Mouse (Mus musculus) megakaryocyte-erythroid progenitor cell, adult 5-6 weeks (primary cell): ENCODE data around the gene Gm29609. TPM values are rescaled to one million over a fixed set of nuclear protein-coding genes. Genes with fewer than 3 reads are reported as not detected.
"Not testable (repeated sequence)": the region's sequence is repeated elsewhere in the genome, so short reads cannot be mapped to it uniquely, and the experiment has no call there.

Experiments used
- ATAC-seq: replicated peaks from 2 replicates; pipeline ENCODE4 v1.8.0; 2016; ENCODE audit warnings: mild to moderate bottlenecking, inconsistent platforms; ENCODE audit not compliant: severe bottlenecking, poor library complexity, low FRiP score, low TSS enrichment
- total RNA-seq, 2 experiments: library from RNA; stranded (forward) in 1 of 2; stranded (reverse) in 1 of 2; fragments of 200-1000, 215-1000 nt in 1 of 2; fragments of >200 nt in 1 of 2; fragmentation: Nextera tagmentation in 1 of 2; gene quantifications; 2 replicates each; pipeline ENCODE4 v1.2.3; 2014 to 2017

Gene Gm29609
- total RNA-seq (2014; fragmentation: Nextera tagmentation) (1.1 and 1.4 TPM in 2 replicates), total RNA-seq (2017) (1.3 TPM in 1 of 2 replicates, not detected in the other)

- peak; percentile 89 for ATAC-seq
These were observed at the start of gene Gm29609, which contains the start of gene Gtf3c2 for GRCm38 (mm10) chr5:31179766-31180630. Gene Gm29609 (minus strand): TSS chr5:31179911. Gene Gtf3c2 (minus strand): TSS chr5:31180144.

- ATAC-seq, result no peak
These were observed 46.9 kb upstream of the Gm29609 start for GRCm38 (mm10) chr5:31226641-31227040.

- ATAC-seq, result no peak
These were observed 43.0 kb upstream of the Gm29609 start for GRCm38 (mm10) chr5:31222696-31223095.

- 0 out of 2 replicates have a peak, but pooled peaks have one; percentile 42 for ATAC-seq
These were observed 41.7 kb upstream of the Gm29609 start for GRCm38 (mm10) chr5:31221304-31221945.

- ATAC-seq, result peak; percentile 90
These were observed 41.0 kb upstream of the Gm29609 start, which contains the start of gene Ppm1g for GRCm38 (mm10) chr5:31220448-31221303. Gene Ppm1g (minus strand): TSS chr5:31220687.

- peak; percentile 24; the same call in 1 of the 2 replicates for ATAC-seq
These were observed 40.3 kb upstream of the Gm29609 start for GRCm38 (mm10) chr5:31219911-31220447.

GRCm38 (mm10) chr5:31219474-31219873 lies 39.8 kb upstream of the Gm29609 start:
- no peak for ATAC-seq

- 0 out of 2 replicates have a peak, but pooled peaks have one; percentile 27 for ATAC-seq
These were observed 39.4 kb upstream of the Gm29609 start for GRCm38 (mm10) chr5:31219070-31219469.

GRCm38 (mm10) chr5:31218294-31218693 lies 38.6 kb upstream of the Gm29609 start:
- peak; percentile 39; the same call in 1 of the 2 replicates for ATAC-seq

GRCm38 (mm10) chr5:31216554-31216953 lies 36.8 kb upstream of the Gm29609 start:
- ATAC-seq, result not testable (repeated sequence)

- ATAC-seq, result no peak
These were observed 24.7 kb upstream of the Gm29609 start for GRCm38 (mm10) chr5:31204421-31204820.

GRCm38 (mm10) chr5:31203866-31204265 lies 24.2 kb upstream of the Gm29609 start:
- no peak for ATAC-seq

- ATAC-seq, result no peak
These were observed 23.2 kb upstream of the Gm29609 start for GRCm38 (mm10) chr5:31202933-31203332.

- ATAC-seq, result peak; percentile 97
These were observed 22.3 kb upstream of the Gm29609 start, which contains the start of gene Zfp513 for GRCm38 (mm10) chr5:31201742-31202590. Gene Zfp513 (minus strand): TSS chr5:31202303.

GRCm38 (mm10) chr5:31201042-31201741 lies 21.5 kb upstream of the Gm29609 start:
- ATAC-seq, result no peak

- no peak for ATAC-seq
These were observed 20.6 kb upstream of the Gm29609 start for GRCm38 (mm10) chr5:31200327-31200768.

GRCm38 (mm10) chr5:31199893-31200292 lies 20.2 kb upstream of the Gm29609 start:
- ATAC-seq, result peak; percentile 11; the same call in 1 of the 2 replicates
